Mouse (Mus musculus): ENCODE results near the gene Dnmt3a.

DNA sequence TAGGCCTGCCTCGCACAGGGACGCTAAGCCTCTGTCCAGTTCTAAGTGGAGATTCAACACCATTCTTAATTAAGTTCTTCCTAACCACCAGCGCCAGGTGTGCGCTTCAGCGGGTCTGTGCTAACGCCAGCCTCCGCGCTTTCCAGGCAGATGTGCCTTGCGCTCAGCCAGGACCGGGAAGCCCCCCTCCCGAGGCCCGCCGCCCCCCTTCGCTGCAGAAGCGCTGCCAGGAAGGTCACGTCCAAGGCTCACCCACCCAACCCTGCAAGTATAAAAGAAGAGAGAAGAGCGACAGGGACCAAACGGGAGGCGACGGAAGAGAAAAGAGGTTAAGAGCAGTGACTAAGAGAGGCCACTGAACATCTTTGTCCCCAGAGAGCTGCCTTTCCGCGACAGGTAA lies 148.8 kb downstream of the Dnmt3a start, which contains the start of gene Pomc:
- TF ChIP-seq POLR2A (IDR thresholded peaks at IDR 0.05; ENCODE audit: low read depth, low read length) (no peak), ELF1 (IDR thresholded peaks at IDR 0.05; ENCODE audit: low read depth, low read length) (no peak), CTCF (conservative IDR thresholded peaks at IDR 0.05 in 1 of 2, IDR thresholded peaks at IDR 0.05 in 1 of 2; ENCODE audit: low read depth in 2 of 2, low read length in 2 of 2) (no peak), MAX (IDR thresholded peaks at IDR 0.05; ENCODE audit: low read length) (no peak), ZMIZ1 (IDR thresholded peaks at IDR 0.05; ENCODE audit: low read depth, low read length) (no peak), ZNF384 (IDR thresholded peaks at IDR 0.05; ENCODE audit: low read depth, low read length) (no peak), ZKSCAN1 (IDR thresholded peaks at IDR 0.05; ENCODE audit: borderline replicate concordance, low read depth, low read length) (no peak), GABPA (IDR thresholded peaks at IDR 0.05; ENCODE audit: insufficient replicate concordance, low read depth, low read length) (no peak), NELFE (IDR thresholded peaks at IDR 0.05; ENCODE audit: low read depth, low read length) (no peak)

All from CH12.LX (cell line).